Mouse (Mus musculus): ENCODE data around the gene Ubox5. TPM values are rescaled to one million over a fixed set of nuclear protein-coding genes. Genes with fewer than 3 reads are reported as not detected.
A peak's percentile ranks its signal among the peaks of the same experiment; 100 is the strongest.
"Not testable (repeated sequence)": the region's sequence is repeated elsewhere in the genome, so short reads cannot be mapped to it uniquely, and the experiment has no call there.

Ubox5 gene
- polyA plus RNA-seq, 1 experiment: 9.6 TPM

GRCm38 (mm10) chr2:130656536-130656935, 26.7 kb upstream of the Ubox5 start:
- Histone ChIP-seq H3K4me3 (replicated peaks; ENCODE audit: insufficient read depth, low read depth, low read length) (no peak overlapping the region), H3K27ac (ENCODE audit: insufficient read depth, low read length) (no peak overlapping the region), H3K4me1 (ENCODE audit: control insufficient read depth, insufficient read depth, low read length) (no peaks in the 10 kb centered on the region), H3K27me3 (ENCODE audit: control insufficient read depth, insufficient read depth, low read length) (no peaks in the 10 kb centered on the region)
- 93% methylated on average over 9 of the region's 9 CpGs for WGBS
- TF ChIP-seq CTCF (IDR thresholded peaks at IDR 0.05; ENCODE audit: borderline replicate concordance, insufficient read depth, low read depth, low read length) (no peak), POLR2A (IDR thresholded peaks at IDR 0.05; ENCODE audit: borderline replicate concordance, insufficient read depth, low read length) (no peak)
- no peak for DNase-seq

GRCm38 (mm10) chr2:130655660-130656339, 26.0 kb upstream of the Ubox5 start:
- no peak for DNase-seq
- Histone ChIP-seq H3K4me3 (replicated peaks; ENCODE audit: insufficient read depth, low read depth, low read length) (no peak overlapping the region), H3K27me3 (ENCODE audit: control insufficient read depth, insufficient read depth, low read length) (no peaks in the 10 kb centered on the region), H3K4me1 (ENCODE audit: control insufficient read depth, insufficient read depth, low read length) (no peaks in the 10 kb centered on the region), H3K27ac (ENCODE audit: insufficient read depth, low read length) (no peak overlapping the region)
- TF ChIP-seq POLR2A (IDR thresholded peaks at IDR 0.05; ENCODE audit: borderline replicate concordance, insufficient read depth, low read length) (no peak), CTCF (IDR thresholded peaks at IDR 0.05; ENCODE audit: borderline replicate concordance, insufficient read depth, low read depth, low read length) (no peak)
- WGBS: 92% methylated on average over 6 of the region's 6 CpGs

DNA sequence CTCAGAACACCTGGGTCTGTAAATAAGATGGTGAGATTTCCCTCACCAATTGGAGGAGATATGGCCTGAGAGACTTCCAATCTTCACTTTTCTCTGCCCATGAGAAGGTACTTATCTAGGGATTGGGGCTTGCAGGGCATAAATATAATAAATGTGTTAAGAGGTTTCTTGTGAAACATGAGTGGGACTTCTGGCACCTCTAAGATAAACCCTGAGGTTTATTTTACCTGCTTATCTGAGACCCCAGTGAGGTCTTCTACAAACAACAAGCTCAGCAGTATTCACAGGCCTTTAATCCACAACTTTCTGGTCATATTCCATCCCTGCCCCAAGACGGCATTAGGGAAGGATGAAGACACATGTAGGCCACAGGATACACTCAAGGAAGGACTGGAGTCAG, 23.9 kb upstream of the Ubox5 start:
- Histone ChIP-seq H3K4me1 (ENCODE audit: control insufficient read depth, insufficient read depth, low read length) (no peaks in the 10 kb centered on the region), H3K4me3 (replicated peaks; ENCODE audit: insufficient read depth, low read depth, low read length) (no peak overlapping the region), H3K27me3 (ENCODE audit: control insufficient read depth, insufficient read depth, low read length) (no peaks in the 10 kb centered on the region), H3K27ac (ENCODE audit: insufficient read depth, low read length) (no peak overlapping the region)
- DNase-seq: no peak
- WGBS: 91% methylated on average over 1 of the region's 1 CpGs
- no peak for TF ChIP-seq POLR2A (IDR thresholded peaks at IDR 0.05; ENCODE audit: borderline replicate concordance, insufficient read depth, low read length)
- TF ChIP-seq CTCF (IDR thresholded peaks at IDR 0.05; ENCODE audit: borderline replicate concordance, insufficient read depth, low read depth, low read length): no peak

DNA sequence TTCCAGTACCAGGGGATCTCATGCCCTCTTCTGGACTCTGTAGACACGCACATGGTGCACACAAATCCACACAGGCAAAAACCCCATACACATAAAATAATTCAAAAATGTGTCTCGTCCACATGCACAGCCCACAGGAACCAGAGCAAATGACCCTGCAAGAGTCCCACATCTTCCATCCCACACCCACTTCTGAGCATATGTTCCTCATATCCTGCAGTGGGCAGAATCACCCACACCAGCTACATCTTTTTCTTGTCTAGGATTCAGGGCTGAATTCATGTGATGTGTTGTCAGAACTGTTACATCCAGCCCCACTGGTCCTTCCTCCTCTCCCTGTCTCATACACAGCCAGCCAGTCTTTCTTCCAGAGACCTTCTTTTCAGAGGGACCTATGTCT, 23.5 kb upstream of the Ubox5 start:
- no peak overlapping the region for H3K4me3 ChIP-seq (replicated peaks; ENCODE audit: insufficient read depth, low read depth, low read length)
- no peaks in the 10 kb centered on the region for H3K4me1 ChIP-seq (ENCODE audit: control insufficient read depth, insufficient read depth, low read length)
- DNase-seq: no peak
- WGBS: 85% methylated on average over 2 of the region's 2 CpGs
- no peaks in the 10 kb centered on the region for H3K27me3 ChIP-seq (ENCODE audit: control insufficient read depth, insufficient read depth, low read length)
- TF ChIP-seq POLR2A (IDR thresholded peaks at IDR 0.05; ENCODE audit: borderline replicate concordance, insufficient read depth, low read length): no peak
- no peak for TF ChIP-seq CTCF (IDR thresholded peaks at IDR 0.05; ENCODE audit: borderline replicate concordance, insufficient read depth, low read depth, low read length)
- no peak overlapping the region for H3K27ac ChIP-seq (ENCODE audit: insufficient read depth, low read length)

DNA sequence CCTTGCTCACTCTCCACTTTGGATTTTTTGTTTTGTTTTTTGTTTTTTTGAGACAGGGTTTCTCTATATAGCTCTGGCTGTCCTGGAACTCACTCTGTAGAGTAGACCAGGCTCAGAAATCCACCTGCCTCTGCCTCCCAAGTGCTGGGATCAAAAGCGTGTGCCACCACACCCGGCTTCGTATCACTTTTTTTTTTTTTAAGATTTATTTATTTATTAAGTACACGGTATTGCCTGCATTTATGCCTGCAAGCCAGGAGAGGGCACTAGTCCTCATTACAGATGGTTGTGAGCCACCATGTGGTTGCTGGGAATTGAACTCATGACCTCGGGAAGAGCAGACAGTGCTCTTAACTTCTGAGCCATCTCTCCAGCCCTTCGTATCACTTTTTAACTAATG, 19.2 kb upstream of the Ubox5 start:
- H3K27ac ChIP-seq (ENCODE audit: insufficient read depth, low read length); H3K4me3 ChIP-seq (replicated peaks; ENCODE audit: insufficient read depth, low read depth, low read length); H3K4me1 ChIP-seq (ENCODE audit: control insufficient read depth, insufficient read depth, low read length); DNase-seq; H3K27me3 ChIP-seq (ENCODE audit: control insufficient read depth, insufficient read depth, low read length): not testable (repeated sequence)
- whole genome bisulfite sequencing: 79% methylated on average over 6 of the region's 6 CpGs

- WGBS: 74% methylated on average over 4 of the region's 4 CpGs
- Histone ChIP-seq H3K4me1 (ENCODE audit: control insufficient read depth, insufficient read depth, low read length) (peaks cover 9% of the 10 kb centered on the region; the same call in 1 of the 2 replicates), H3K27me3 (ENCODE audit: control insufficient read depth, insufficient read depth, low read length) (no peaks in the 10 kb centered on the region), H3K4me3 (replicated peaks; ENCODE audit: insufficient read depth, low read depth, low read length) (no peak overlapping the region), H3K27ac (ENCODE audit: insufficient read depth, low read length) (no peak overlapping the region)
- TF ChIP-seq POLR2A (IDR thresholded peaks at IDR 0.05; ENCODE audit: borderline replicate concordance, insufficient read depth, low read length): no peak
- no peak for TF ChIP-seq CTCF (IDR thresholded peaks at IDR 0.05; ENCODE audit: borderline replicate concordance, insufficient read depth, low read depth, low read length)
- no peak for DNase-seq
Measured at GRCm38 (mm10) chr2:130645198-130645597, 15.4 kb upstream of the Ubox5 start.

DNA sequence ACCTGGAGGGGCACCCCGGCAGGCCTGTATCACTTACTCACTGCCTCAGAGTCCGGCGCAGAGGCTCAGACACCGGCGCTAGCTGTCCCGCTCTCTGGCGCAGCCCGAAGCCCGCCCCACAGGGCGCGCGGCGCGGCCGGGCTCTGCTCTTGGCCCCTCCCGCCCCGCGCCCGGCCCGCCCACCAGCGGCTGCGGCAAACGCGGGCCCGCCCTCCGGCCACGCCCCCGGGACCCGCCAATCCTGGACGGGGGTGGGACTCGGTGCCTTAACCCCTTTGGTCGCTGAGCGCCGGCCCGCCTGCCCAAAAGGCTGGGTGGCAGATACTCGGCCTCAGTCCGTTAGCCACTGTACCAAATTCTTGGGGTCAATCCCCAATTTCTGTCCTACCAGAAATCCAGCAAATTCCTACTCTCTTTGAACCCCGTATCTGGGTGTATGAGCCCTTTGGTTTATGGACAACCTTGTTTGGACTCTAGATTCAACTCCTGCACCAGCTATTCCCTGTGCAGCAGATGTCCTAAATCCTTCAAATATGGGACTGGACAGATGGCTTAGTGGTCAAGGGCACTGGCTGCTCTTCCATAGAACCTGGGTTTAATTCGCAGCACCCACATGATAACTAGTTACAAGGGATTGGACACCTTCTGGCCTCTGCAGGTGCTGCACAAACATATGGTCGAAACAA, 13.0 kb upstream of the Ubox5 start, which contains the start of gene Lzts3:
TSS of gene Lzts3 (minus strand) at position 120 of the 686 bp plus-strand sequence.
- peak within 1 kb of the TSS; percentile 73 for H3K4me3 ChIP-seq (replicated peaks; ENCODE audit: insufficient read depth, low read depth, low read length)
- peak within 1 kb of the TSS; percentile 80 for H3K27ac ChIP-seq (ENCODE audit: insufficient read depth, low read length)
- 2% methylated on average over 40 of the region's 40 CpGs for WGBS
- H3K4me1 ChIP-seq (ENCODE audit: control insufficient read depth, insufficient read depth, low read length): peaks cover 18% of the 10 kb centered on the region
- TF ChIP-seq CTCF (IDR thresholded peaks at IDR 0.05; ENCODE audit: borderline replicate concordance, insufficient read depth, low read depth, low read length) (no peak), POLR2A (IDR thresholded peaks at IDR 0.05; ENCODE audit: borderline replicate concordance, insufficient read depth, low read length) (peak; percentile 76; the same call in 1 of the 2 replicates)
- peak; percentile 93 to 95 for DNase-seq
- H3K27me3 ChIP-seq (ENCODE audit: control insufficient read depth, insufficient read depth, low read length): no peaks in the 10 kb centered on the region

GRCm38 (mm10) chr2:130642197-130642660, 12.4 kb upstream of the Ubox5 start:
- H3K27me3 ChIP-seq (ENCODE audit: control insufficient read depth, insufficient read depth, low read length): no peaks in the 10 kb centered on the region
- 1% methylated on average over 24 of the region's 27 CpGs for WGBS
- peak overlapping the region; percentile 73 for H3K4me3 ChIP-seq (replicated peaks; ENCODE audit: insufficient read depth, low read depth, low read length)
- H3K4me1 ChIP-seq (ENCODE audit: control insufficient read depth, insufficient read depth, low read length): peaks cover 18% of the 10 kb centered on the region
- H3K27ac ChIP-seq (ENCODE audit: insufficient read depth, low read length): peak overlapping the region; percentile 80
- TF ChIP-seq POLR2A (IDR thresholded peaks at IDR 0.05; ENCODE audit: borderline replicate concordance, insufficient read depth, low read length) (no peak), CTCF (IDR thresholded peaks at IDR 0.05; ENCODE audit: borderline replicate concordance, insufficient read depth, low read depth, low read length) (no peak)
- DNase-seq: no peak
